Mouse (Mus musculus) limb, embryonic 15.5 days (tissue): ENCODE data around the gene Armc9. TPM values are rescaled to one million over a fixed set of nuclear protein-coding genes. Genes with fewer than 3 reads are reported as not detected.

ENCODE experiments used
- ATAC-seq: fragments of 200-750 bp; cut with Nextera tagmentation; 2 replicates; pipeline ENCODE4 v1.8.0; 2017; ENCODE audit warnings: low read depth, moderate TSS enrichment; ENCODE audit not compliant: insufficient number of reproducible peaks, low FRiP score, low TSS enrichment
- H3K27ac ChIP-seq: fragments of 300-500 bp; sonication (generic); 2 replicates; pipeline ENCODE4 v1.5.1; 2015; ENCODE audit warnings: moderate library complexity, mild to moderate bottlenecking, inconsistent platforms
- H3K27me3 ChIP-seq: fragments of 300-500 bp; sonication (generic); 2 replicates; pipeline ENCODE4 v1.6.1; 2015; ENCODE audit warnings: inconsistent platforms
- H3K36me3 ChIP-seq: fragments of 300-500 bp; sonication (generic); 2 replicates; pipeline ENCODE4 v1.6.1; 2015; ENCODE audit warnings: inconsistent platforms
- H3K4me1 ChIP-seq: fragments of 300-500 bp; sonication (generic); 2 replicates; pipeline ENCODE4 v1.6.1; 2015; ENCODE audit warnings: inconsistent platforms
- H3K4me2 ChIP-seq: fragments of 300-500 bp; sonication (generic); 2 replicates; pipeline ENCODE4 v1.6.1; 2015; ENCODE audit warnings: mild to moderate bottlenecking, inconsistent platforms
- H3K4me3 ChIP-seq: fragments of 300-500 bp; sonication (generic); 2 replicates; pipeline ENCODE4 v1.5.1; 2015; ENCODE audit warnings: mild to moderate bottlenecking, inconsistent platforms
- H3K9ac ChIP-seq: fragments of 300-500 bp; sonication (generic); 2 replicates; pipeline ENCODE4 v1.6.1; 2015; ENCODE audit warnings: inconsistent platforms
- H3K9me3 ChIP-seq: fragments of 300-500 bp; sonication (generic); 2 replicates; pipeline ENCODE4 v1.6.1; 2016; ENCODE audit warnings: inconsistent platforms
- WGBS: fragments of 180-500 bp; shearing (Covaris S2); methylation state at CpG from one replicate; pipeline ENCODE4 v1.1.7; 2015; 5-methylcytosine and 5-hydroxymethylcytosine counted together
- polyA plus RNA-seq: library from polyadenylated mRNA; unstranded; fragments of >200 nt; fragmentation: Nextera tagmentation; extraction: Ambion mirVana; gene quantifications from 2 replicates; pipeline ENCODE4 v1.2.1, GENCODE M21; 2015

Armc9 gene
- polyA plus RNA-seq, 1 experiment from 2014 or later, result 19.2 TPM

GRCm38 (mm10) chr1:86147557-86147956 lies 7.0 kb upstream of the Armc9 start:
- no peak overlapping the region for H3K27ac ChIP-seq
- ATAC-seq, result no peak
- H3K9me3 ChIP-seq, result no peaks in the 10 kb centered on the region
- no peak overlapping the region for H3K4me3 ChIP-seq
- no peak overlapping the region for H3K9ac ChIP-seq
- no peaks in the 10 kb centered on the region for H3K27me3 ChIP-seq
- H3K36me3 ChIP-seq, result peaks cover under 1% of the 10 kb centered on the region; the same call in 1 of the 2 replicates
- H3K4me2 ChIP-seq, result no peak overlapping the region
- H3K4me1 ChIP-seq, result no peaks in the 10 kb centered on the region
- WGBS, result 63% methylated on average over 5 of the region's 5 CpGs

- no peaks in the 10 kb centered on the region for H3K36me3 ChIP-seq
- no peaks in the 10 kb centered on the region for H3K27me3 ChIP-seq
- no peaks in the 10 kb centered on the region for H3K9me3 ChIP-seq
- 81% methylated on average over 9 of the region's 9 CpGs for WGBS
- H3K27ac ChIP-seq, result no peak overlapping the region
- no peak overlapping the region for H3K9ac ChIP-seq
- no peak for ATAC-seq
- no peak overlapping the region for H3K4me2 ChIP-seq
- H3K4me3 ChIP-seq, result no peak overlapping the region
- no peaks in the 10 kb centered on the region for H3K4me1 ChIP-seq
These were observed 6.4 kb upstream of the Armc9 start for GRCm38 (mm10) chr1:86148161-86148560.

GRCm38 (mm10) chr1:86150929-86151328 lies 3.7 kb upstream of the Armc9 start:
- Histone ChIP-seq H3K36me3 (no peaks in the 10 kb centered on the region), H3K9me3 (no peaks in the 10 kb centered on the region), H3K4me2 (no peak overlapping the region), H3K4me1 (peaks cover 9% of the 10 kb centered on the region), H3K27ac (no peak overlapping the region), H3K4me3 (no peak overlapping the region), H3K9ac (no peak overlapping the region), H3K27me3 (no peaks in the 10 kb centered on the region)
- ATAC-seq, result no peak
- WGBS, result 73% methylated on average over 6 of the region's 6 CpGs

DNA sequence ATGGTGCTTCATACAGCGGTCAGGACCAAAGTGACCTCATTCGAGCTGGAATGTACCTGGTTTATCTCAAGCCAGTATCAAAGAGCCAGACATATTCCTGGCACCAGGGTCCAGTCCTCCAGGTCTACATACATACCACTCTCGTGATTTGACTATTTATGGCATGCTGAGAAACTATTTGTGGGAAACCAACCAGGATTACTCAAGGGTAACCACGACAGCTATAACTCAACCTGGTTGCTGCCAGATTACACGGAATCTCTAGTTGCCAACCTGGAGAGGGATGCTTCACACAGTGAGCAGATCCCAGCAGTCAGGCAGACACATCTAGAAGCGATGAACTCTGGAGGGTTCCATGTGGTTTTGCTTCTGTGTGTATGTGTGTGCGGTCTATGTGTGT lies 3.2 kb upstream of the Armc9 start:
- no peak overlapping the region for H3K4me3 ChIP-seq
- 77% methylated on average over 7 of the region's 7 CpGs for WGBS
- no peak overlapping the region for H3K27ac ChIP-seq
- no peak overlapping the region for H3K4me2 ChIP-seq
- no peak overlapping the region for H3K9ac ChIP-seq
- H3K36me3 ChIP-seq, result no peaks in the 10 kb centered on the region
- H3K4me1 ChIP-seq, result peaks cover 9% of the 10 kb centered on the region
- no peaks in the 10 kb centered on the region for H3K27me3 ChIP-seq
- H3K9me3 ChIP-seq, result no peaks in the 10 kb centered on the region
- no peak for ATAC-seq

DNA sequence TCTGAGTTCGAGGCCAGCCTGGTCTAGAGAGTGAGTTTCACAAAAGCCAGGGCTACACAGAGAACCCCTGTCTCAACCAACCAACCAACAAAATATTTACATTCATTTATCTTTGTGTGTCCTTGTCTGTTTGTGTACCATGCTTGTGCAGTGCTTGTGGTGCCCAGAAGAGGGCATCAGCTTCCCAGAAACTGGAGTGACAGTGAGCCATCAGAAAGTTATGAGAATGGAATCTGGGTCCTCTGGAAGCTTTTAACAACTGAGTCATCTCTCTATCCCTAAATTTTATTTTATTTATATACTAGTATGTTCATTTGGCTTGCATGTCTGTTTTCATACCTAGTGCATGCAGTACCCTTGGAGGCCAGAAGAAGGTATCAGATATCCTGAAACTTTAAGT lies 2.0 kb upstream of the Armc9 start:
- Histone ChIP-seq H3K4me3 (no peak overlapping the region), H3K4me2 (no peak overlapping the region), H3K27ac (no peak overlapping the region), H3K36me3 (peaks cover 6% of the 10 kb centered on the region; the same call in 1 of the 2 replicates), H3K9ac (no peak overlapping the region), H3K27me3 (no peaks in the 10 kb centered on the region), H3K4me1 (peaks cover 9% of the 10 kb centered on the region), H3K9me3 (no peaks in the 10 kb centered on the region)
- WGBS, result 88% methylated on average over 1 of the region's 1 CpGs
- no peak for ATAC-seq

GRCm38 (mm10) chr1:86154824-86155164 lies 214 bp downstream of the Armc9 start:
- no peaks in the 10 kb centered on the region for H3K9me3 ChIP-seq
- no peak for ATAC-seq
- peak overlapping the region; percentile 91 for H3K4me3 ChIP-seq
- peak overlapping the region; percentile 79 for H3K4me2 ChIP-seq
- no peaks in the 10 kb centered on the region for H3K27me3 ChIP-seq
- peaks cover 9% of the 10 kb centered on the region for H3K4me1 ChIP-seq
- H3K27ac ChIP-seq, result no peak overlapping the region
- under 1% methylated on average over 17 of the region's 18 CpGs for WGBS
- H3K9ac ChIP-seq, result peak overlapping the region; percentile 71
- peaks cover 16% of the 10 kb centered on the region; the same call in 1 of the 2 replicates for H3K36me3 ChIP-seq

DNA sequence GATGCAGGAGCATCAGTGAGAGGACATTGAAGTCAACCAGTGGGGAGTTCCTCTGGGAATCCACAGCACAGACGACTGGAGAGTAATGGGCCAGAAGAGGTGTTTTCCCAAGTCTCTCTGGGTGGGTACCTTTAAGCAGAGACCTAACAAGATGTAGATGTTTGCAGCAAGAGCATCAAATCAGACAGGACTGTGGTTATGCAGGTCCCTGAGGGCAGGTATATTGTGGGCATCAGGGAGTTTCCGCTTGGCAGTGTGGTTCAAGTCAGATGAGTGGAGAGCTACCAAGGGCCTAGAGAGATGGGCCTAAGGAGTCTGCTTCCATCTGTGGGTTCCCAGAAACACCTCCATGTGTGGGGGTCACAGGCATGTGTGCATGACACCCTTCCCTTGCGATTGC lies 1.5 kb downstream of the Armc9 start:
- Histone ChIP-seq H3K4me1 (peaks cover 9% of the 10 kb centered on the region), H3K9ac (no peak overlapping the region), H3K27ac (no peak overlapping the region), H3K36me3 (peaks cover 25% of the 10 kb centered on the region), H3K4me3 (no peak overlapping the region), H3K4me2 (no peak overlapping the region), H3K27me3 (no peaks in the 10 kb centered on the region), H3K9me3 (no peaks in the 10 kb centered on the region)
- ATAC-seq, result no peak
- WGBS, result 78% methylated on average over 3 of the region's 3 CpGs

GRCm38 (mm10) chr1:86156595-86156994 lies 2.0 kb downstream of the Armc9 start:
- ATAC-seq, result no peak
- H3K36me3 ChIP-seq, result peaks cover 30% of the 10 kb centered on the region
- no peaks in the 10 kb centered on the region for H3K27me3 ChIP-seq
- H3K9me3 ChIP-seq, result no peaks in the 10 kb centered on the region
- H3K4me1 ChIP-seq, result peaks cover 9% of the 10 kb centered on the region
- WGBS, result 88% methylated on average over 6 of the region's 6 CpGs
- H3K9ac ChIP-seq, result no peak overlapping the region
- no peak overlapping the region for H3K4me2 ChIP-seq
- H3K27ac ChIP-seq, result no peak overlapping the region
- no peak overlapping the region for H3K4me3 ChIP-seq

DNA sequence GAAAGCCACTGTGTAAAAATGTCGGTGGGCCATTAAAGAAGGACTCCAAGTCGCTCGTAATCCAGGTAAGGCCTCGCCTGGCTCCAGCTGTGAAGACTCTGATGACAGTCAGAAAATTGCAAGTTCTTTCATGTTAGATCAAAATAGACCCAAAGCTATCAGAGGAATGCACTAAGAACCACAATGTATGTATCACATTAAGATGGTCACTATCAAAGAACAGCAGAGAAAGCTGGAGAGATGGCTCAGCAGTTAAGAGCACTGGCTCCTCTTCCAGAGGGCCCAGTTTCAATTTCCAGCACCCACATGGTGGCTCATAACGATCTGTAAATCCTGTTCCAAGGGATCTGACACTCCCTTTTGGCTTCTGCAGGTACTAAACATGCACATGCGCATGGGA lies 5.5 kb downstream of the Armc9 start:
- Histone ChIP-seq H3K9me3 (no peaks in the 10 kb centered on the region), H3K4me1 (peaks cover 9% of the 10 kb centered on the region), H3K9ac (no peak overlapping the region), H3K36me3 (peaks cover 61% of the 10 kb centered on the region), H3K4me2 (no peak overlapping the region), H3K27ac (no peak overlapping the region), H3K4me3 (no peak overlapping the region), H3K27me3 (no peaks in the 10 kb centered on the region)
- 81% methylated on average over 6 of the region's 6 CpGs for WGBS
- no peak for ATAC-seq

DNA sequence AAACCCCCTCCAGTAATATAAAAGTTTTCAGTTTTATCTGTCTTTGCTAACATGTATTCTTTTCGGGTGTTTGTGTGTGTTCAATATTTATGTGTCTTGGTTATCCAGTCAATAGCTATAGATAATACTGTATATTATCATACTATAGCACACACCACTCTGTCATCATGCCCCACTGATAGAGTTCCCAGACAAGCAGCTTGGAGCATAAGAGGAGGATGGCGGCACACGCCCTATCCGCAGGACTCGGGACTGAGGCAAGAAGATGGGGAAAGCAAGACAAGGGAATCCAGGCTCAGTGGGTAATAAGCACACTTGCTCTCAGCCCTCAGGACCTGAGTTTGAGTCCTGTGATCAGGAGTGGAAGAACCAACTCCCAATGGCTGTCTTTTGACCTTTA lies 5.9 kb downstream of the Armc9 start:
- WGBS, result 94% methylated on average over 5 of the region's 5 CpGs
- H3K9me3 ChIP-seq, result no peaks in the 10 kb centered on the region
- peaks cover 61% of the 10 kb centered on the region for H3K36me3 ChIP-seq
- ATAC-seq, result no peak
- H3K4me3 ChIP-seq, result no peak overlapping the region
- no peak overlapping the region for H3K9ac ChIP-seq
- H3K27me3 ChIP-seq, result no peaks in the 10 kb centered on the region
- no peak overlapping the region for H3K27ac ChIP-seq
- peaks cover 4% of the 10 kb centered on the region for H3K4me1 ChIP-seq
- no peak overlapping the region for H3K4me2 ChIP-seq

DNA sequence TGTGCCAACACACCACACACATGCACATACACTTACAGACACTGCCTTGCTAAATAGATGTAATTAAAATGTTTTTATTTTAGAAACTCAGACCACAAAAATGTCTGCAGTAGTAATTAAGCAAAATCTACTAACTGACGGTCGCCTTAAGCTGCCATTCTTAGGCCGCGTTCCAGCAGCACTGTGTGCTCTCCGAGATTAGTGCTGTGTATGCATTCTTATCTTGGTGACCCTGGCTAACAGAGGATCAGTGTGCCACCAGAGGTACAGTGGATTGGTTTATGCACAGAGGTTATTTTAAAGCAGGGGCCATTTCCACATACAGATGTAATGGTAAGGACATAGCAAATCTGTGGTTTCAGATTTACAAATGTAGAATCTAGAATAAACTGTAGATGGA lies 6.5 kb downstream of the Armc9 start:
- H3K4me1 ChIP-seq, result no peaks in the 10 kb centered on the region
- H3K27ac ChIP-seq, result no peak overlapping the region
- H3K4me2 ChIP-seq, result no peak overlapping the region
- H3K4me3 ChIP-seq, result no peak overlapping the region
- 94% methylated on average over 5 of the region's 5 CpGs for WGBS
- no peak for ATAC-seq
- H3K36me3 ChIP-seq, result peaks cover 61% of the 10 kb centered on the region
- no peaks in the 10 kb centered on the region for H3K27me3 ChIP-seq
- H3K9me3 ChIP-seq, result no peaks in the 10 kb centered on the region
- H3K9ac ChIP-seq, result no peak overlapping the region

DNA sequence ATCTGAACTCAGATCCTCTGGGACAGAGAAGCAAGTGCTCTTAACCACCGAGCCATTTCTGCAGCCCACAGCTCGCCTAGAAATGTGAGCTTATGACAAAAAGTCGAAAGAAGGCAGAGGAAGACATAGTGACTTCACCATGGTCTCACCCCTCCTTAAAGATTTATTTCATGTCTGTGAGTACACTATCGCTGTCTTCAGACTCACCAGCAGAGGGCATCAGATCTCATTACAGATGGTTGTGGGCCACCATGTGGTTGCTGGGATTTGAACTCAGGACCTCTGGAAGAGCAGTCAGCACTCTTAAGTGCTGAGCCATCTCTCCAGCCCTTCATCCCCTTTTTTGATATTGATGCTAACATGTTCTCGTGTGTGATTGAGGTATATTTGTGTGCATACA lies 20.0 kb downstream of the Armc9 start:
- H3K4me3 ChIP-seq, result no peak overlapping the region
- H3K9me3 ChIP-seq, result no peaks in the 10 kb centered on the region
- no peak overlapping the region for H3K4me2 ChIP-seq
- H3K9ac ChIP-seq, result no peak overlapping the region
- ATAC-seq, result no peak
- H3K36me3 ChIP-seq, result peaks cover 50% of the 10 kb centered on the region
- WGBS, result 91% methylated on average over 5 of the region's 5 CpGs
- no peaks in the 10 kb centered on the region for H3K4me1 ChIP-seq
- H3K27ac ChIP-seq, result no peak overlapping the region
- no peaks in the 10 kb centered on the region for H3K27me3 ChIP-seq

GRCm38 (mm10) chr1:86176066-86176465 lies 21.5 kb downstream of the Armc9 start:
- ATAC-seq, result no peak
- Histone ChIP-seq H3K9me3 (no peaks in the 10 kb centered on the region), H3K4me2 (no peak overlapping the region), H3K9ac (no peak overlapping the region), H3K4me1 (no peaks in the 10 kb centered on the region), H3K27me3 (no peaks in the 10 kb centered on the region), H3K4me3 (no peak overlapping the region), H3K36me3 (peaks cover 57% of the 10 kb centered on the region), H3K27ac (no peak overlapping the region)
- WGBS, result 71% methylated on average over 2 of the region's 2 CpGs
